Mouse (Mus musculus) ES-E14 (cell line): ENCODE measurements around the gene Mccc1. TPM values are rescaled to one million over a fixed set of nuclear protein-coding genes. Genes with fewer than 3 reads are reported as not detected.

Experiments used
- DNase-seq: peaks from one replicate; pipeline ENCODE4 v3.0.0-alpha.2; 2013; ENCODE audit warnings: low read depth, low spot score
- H3K27ac ChIP-seq: 2 replicates; pipeline ENCODE4 v1.5.1; 2012; ENCODE audit warnings: low read depth, mild to moderate bottlenecking, low read length, moderate library complexity, mixed read lengths; ENCODE audit not compliant: poor library complexity, insufficient read depth, severe bottlenecking
- H3K36me3 ChIP-seq: 2 replicates; pipeline ENCODE4 v1.6.1; 2012; ENCODE audit warnings: mild to moderate bottlenecking, low read length, moderate library complexity, mixed read lengths; ENCODE audit not compliant: control insufficient read depth, poor library complexity, insufficient read depth, severe bottlenecking
- H3K4me1 ChIP-seq, 2 experiments: fragments of 150-350 bp in 1 of 2; sonication (generic) in 1 of 2; 2 replicates each; pipeline ENCODE4 v1.6.1; 2012; ENCODE audit warnings: low read length in 2 of 2, mild to moderate bottlenecking in 1 of 2, mixed read lengths in 1 of 2; ENCODE audit not compliant: control insufficient read depth in 2 of 2, insufficient read depth in 2 of 2, poor library complexity in 1 of 2
- H3K4me3 ChIP-seq, 2 experiments: fragments of 150-350 bp in 1 of 2; sonication (generic) in 1 of 2; 2 replicates each; pipeline ENCODE4 v1.5.1; 2012; ENCODE audit warnings: low read length in 2 of 2, low read depth in 1 of 2, mild to moderate bottlenecking in 1 of 2, mixed read lengths in 1 of 2; ENCODE audit not compliant: insufficient read depth in 1 of 2, poor library complexity in 1 of 2, severe bottlenecking in 1 of 2
- H3K9ac ChIP-seq: 2 replicates; pipeline ENCODE4 v1.6.1; 2012; ENCODE audit warnings: low read depth, mild to moderate bottlenecking, low read length, mixed read lengths; ENCODE audit not compliant: poor library complexity, insufficient read depth, severe bottlenecking
- H3K9me3 ChIP-seq: fragments of 150-350 bp; sonication (generic); 2 replicates; pipeline ENCODE4 v1.6.1; 2012; ENCODE audit warnings: low read depth, mild to moderate bottlenecking, low read length; ENCODE audit not compliant: control insufficient read depth, insufficient read depth
- CHD2 ChIP-seq: IDR thresholded peaks from 2 replicates; pipeline ENCODE4 v1.6.1; 2014; ENCODE audit warnings: mild to moderate bottlenecking, low read depth, low read length, inconsistent platforms
- HCFC1 ChIP-seq: IDR thresholded peaks from 2 replicates; pipeline ENCODE4 v1.6.1; 2012; ENCODE audit warnings: low read length, inconsistent platforms, borderline replicate concordance; ENCODE audit not compliant: insufficient read depth
- MAFK ChIP-seq: IDR thresholded peaks from 2 replicates; pipeline ENCODE4 v1.6.1; 2014; ENCODE audit warnings: mild to moderate bottlenecking, low read depth, low read length, inconsistent platforms; ENCODE audit not compliant: insufficient read depth
- ZC3H11A ChIP-seq: IDR thresholded peaks from 2 replicates; pipeline ENCODE4 v1.6.1; 2012; ENCODE audit warnings: low read depth, mild to moderate bottlenecking, inconsistent platforms, low read length, borderline replicate concordance
- ZNF384 ChIP-seq: IDR thresholded peaks from 2 replicates; pipeline ENCODE4 v1.6.1; 2012; ENCODE audit warnings: low read depth, low read length, inconsistent platforms
- in situ Hi-C, 2 experiments: fragments of 600-800 bp; cut with MboI; formaldehyde crosslinking; loops; one replicate each; pipeline ENCODE4 v1.15.1; 2025; ENCODE audit warnings: low sequenced_read_pairs in 2 of 2, inconsistent platforms in 1 of 2; ENCODE audit not compliant: unreplicated experiment in 2 of 2
- total RNA-seq: library from RNA; depleted of rRNA; stranded (reverse); fragments of 300-350 nt; gene quantifications from 2 replicates; pipeline ENCODE4 v1.2.3, GENCODE M21; 2012

Gene Mccc1
- total RNA-seq, 1 experiment, result 16.6 TPM

DNA sequence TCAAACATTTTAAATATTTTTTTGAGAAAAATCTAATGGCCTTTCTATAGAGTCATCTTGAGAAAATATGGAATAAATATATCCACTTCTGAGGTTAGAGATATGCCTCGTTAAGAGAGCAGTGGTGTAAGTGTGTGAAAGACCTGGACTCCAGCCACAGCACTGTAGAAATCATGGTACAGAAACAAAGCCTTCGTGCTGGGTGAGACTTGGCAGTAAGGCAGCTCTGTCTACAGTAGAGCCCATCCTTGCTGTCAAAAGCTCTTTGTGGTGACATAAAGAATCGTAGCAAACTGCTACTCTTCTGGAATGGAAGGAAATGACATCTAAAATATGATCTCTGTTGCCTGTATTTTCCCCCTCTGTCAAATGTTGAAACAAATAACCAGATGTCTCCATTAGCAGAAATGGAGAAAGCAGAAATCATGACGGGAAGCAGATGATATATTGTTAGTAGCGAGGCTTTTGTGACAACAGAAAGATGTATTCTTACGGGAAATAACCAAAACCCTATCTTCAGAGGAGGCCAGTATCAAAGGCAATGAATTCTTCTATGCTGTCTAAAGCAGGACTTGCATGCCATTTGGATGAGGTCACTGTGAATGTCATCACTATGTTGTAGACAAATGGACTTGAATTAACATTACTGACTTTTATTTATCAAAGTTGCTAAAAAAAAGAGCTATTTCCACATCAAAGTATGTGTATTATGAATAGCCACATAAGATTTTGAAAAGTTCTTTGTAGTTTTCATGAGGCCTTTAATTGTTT is 31.4 kb upstream of the Mccc1 start:
- no peak for DNase-seq
- no peak overlapping the region for H3K4me3 ChIP-seq
- TF ChIP-seq MAFK, result no peak
- in situ Hi-C loops, result no loop called here
- H3K4me1 ChIP-seq, result no peaks in the 10 kb centered on the region
- H3K27ac ChIP-seq, result no peak overlapping the region
- H3K9me3 ChIP-seq, result no peaks in the 10 kb centered on the region; the same call in 1 of the 2 replicates
- H3K36me3 ChIP-seq, result no peaks in the 10 kb centered on the region
- no peak overlapping the region for H3K9ac ChIP-seq

DNA sequence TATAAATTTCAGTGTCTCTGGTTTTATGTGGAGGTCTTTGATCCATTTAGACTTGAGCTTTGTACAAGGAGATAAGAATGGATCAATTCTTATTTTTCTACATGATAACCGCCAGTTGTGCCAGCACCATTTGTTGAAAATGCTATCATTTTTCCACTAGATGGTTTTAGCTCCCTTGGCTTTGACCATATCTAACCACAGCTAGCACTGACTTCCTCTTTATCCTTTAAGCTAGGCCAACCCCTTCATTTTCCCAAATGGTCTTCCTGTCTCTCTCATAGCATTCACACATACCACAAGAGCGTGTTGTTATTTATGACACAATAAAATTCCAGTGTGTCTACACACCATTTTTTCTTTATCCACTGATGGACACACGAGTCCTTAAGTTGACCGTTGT is 29.5 kb upstream of the Mccc1 start:
- no peak for DNase-seq
- H3K4me1 ChIP-seq, result no peaks in the 10 kb centered on the region
- H3K9me3 ChIP-seq, result no peaks in the 10 kb centered on the region; the same call in 1 of the 2 replicates
- in situ Hi-C loops, result no loop called here
- no peak overlapping the region for H3K9ac ChIP-seq
- no peak overlapping the region for H3K27ac ChIP-seq
- no peak overlapping the region for H3K4me3 ChIP-seq
- H3K36me3 ChIP-seq, result no peaks in the 10 kb centered on the region
- no peak for TF ChIP-seq HCFC1
- no peak for TF ChIP-seq ZC3H11A
- no peak for TF ChIP-seq CHD2
- no peak for TF ChIP-seq ZNF384
- no peak for TF ChIP-seq MAFK

DNA sequence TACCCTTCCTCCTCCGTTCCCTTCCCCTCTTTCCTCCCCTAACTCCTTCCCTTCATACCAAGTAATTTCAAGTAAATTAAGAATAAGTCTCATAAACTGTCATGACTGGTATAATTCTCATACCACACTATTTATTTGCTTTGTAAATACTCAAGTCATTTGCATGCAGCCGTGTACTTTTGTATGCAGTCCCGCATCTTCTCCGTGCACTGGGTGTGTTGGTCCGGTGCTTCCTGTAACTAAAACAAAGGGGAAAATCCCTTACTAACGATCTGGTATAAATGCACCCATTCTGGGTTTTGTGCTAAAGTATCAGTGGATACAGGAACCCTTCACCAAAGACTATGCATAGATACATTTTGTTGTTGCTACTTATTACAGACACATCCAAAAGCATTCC is 25.3 kb upstream of the Mccc1 start:
- in situ Hi-C loops, result no loop called here
- no peaks in the 10 kb centered on the region for H3K4me1 ChIP-seq
- no peak overlapping the region for H3K27ac ChIP-seq
- H3K9ac ChIP-seq, result no peak overlapping the region
- H3K4me3 ChIP-seq, result no peak overlapping the region
- H3K9me3 ChIP-seq, result no peaks in the 10 kb centered on the region
- TF ChIP-seq CHD2, result no peak
- no peak for TF ChIP-seq ZC3H11A
- TF ChIP-seq ZNF384, result no peak
- no peak for TF ChIP-seq HCFC1
- no peak for TF ChIP-seq MAFK
- no peaks in the 10 kb centered on the region for H3K36me3 ChIP-seq
- no peak for DNase-seq

DNA sequence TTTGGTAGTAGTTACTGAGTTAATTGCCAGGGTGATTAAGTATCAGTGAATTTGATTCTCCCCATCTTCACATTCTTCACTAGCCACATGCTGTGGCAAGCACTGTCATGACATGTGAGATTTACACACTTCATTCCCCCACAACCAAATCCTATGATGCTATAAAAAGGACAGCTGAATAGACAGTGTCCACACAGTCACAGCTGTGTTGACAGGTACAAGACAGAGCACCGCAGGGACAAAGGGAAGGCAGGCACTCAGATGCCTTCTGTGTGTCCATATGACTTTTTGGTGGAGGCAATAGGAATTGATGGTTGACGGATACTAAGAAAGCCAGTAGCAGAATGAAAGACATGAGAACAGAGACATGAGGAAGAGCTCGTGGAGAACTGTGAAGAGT is 10.8 kb upstream of the Mccc1 start:
- no peaks in the 10 kb centered on the region for H3K4me1 ChIP-seq
- no peak overlapping the region for H3K9ac ChIP-seq
- in situ Hi-C loops, result no loop called here
- H3K27ac ChIP-seq, result no peak overlapping the region
- no peaks in the 10 kb centered on the region for H3K9me3 ChIP-seq
- no peak for TF ChIP-seq CHD2
- TF ChIP-seq ZNF384, result no peak
- no peak for TF ChIP-seq ZC3H11A
- no peak for TF ChIP-seq HCFC1
- TF ChIP-seq MAFK, result no peak
- H3K36me3 ChIP-seq, result no peaks in the 10 kb centered on the region
- DNase-seq, result no peak
- no peak overlapping the region for H3K4me3 ChIP-seq
